Mouse (Mus musculus) liver, embryonic 11.5 days (tissue): ENCODE results near the gene Magi1. TPM values are rescaled to one million over a fixed set of nuclear protein-coding genes. Genes with fewer than 3 reads are reported as not detected.

ENCODE experiments used
- ATAC-seq: fragments of 200-750 bp; cut with Nextera tagmentation; replicated peaks from 2 replicates; pipeline ENCODE4 v1.8.0; 2017; ENCODE audit warnings: moderate number of reproducible peaks, mild to moderate bottlenecking, moderate TSS enrichment, moderate library complexity; ENCODE audit not compliant: low FRiP score
- DNase-seq: peaks from one replicate; pipeline ENCODE4 v3.0.0-alpha.2; 2017; ENCODE audit warnings: low spot score
- H3K27ac ChIP-seq: fragments of 300-500 bp; sonication (generic); 2 replicates; pipeline ENCODE4 v1.5.1; 2014; ENCODE audit warnings: mild to moderate bottlenecking, low read depth, low read length, control low read depth
- H3K27me3 ChIP-seq: fragments of 300-500 bp; sonication (generic); replicated peaks from 2 replicates; pipeline ENCODE4 v1.6.1; 2014; ENCODE audit warnings: low read length, mixed read lengths; ENCODE audit not compliant: control insufficient read depth, insufficient read depth
- H3K36me3 ChIP-seq: fragments of 300-500 bp; sonication (generic); 2 replicates; pipeline ENCODE4 v1.6.1; 2014; ENCODE audit warnings: mild to moderate bottlenecking, low read length, moderate library complexity, mixed read lengths; ENCODE audit not compliant: control insufficient read depth, insufficient read depth
- H3K4me1 ChIP-seq: fragments of 300-500 bp; sonication (generic); replicated peaks from 2 replicates; pipeline ENCODE4 v1.6.1; 2014; ENCODE audit warnings: low read length, mixed read lengths; ENCODE audit not compliant: control insufficient read depth, insufficient read depth
- H3K4me2 ChIP-seq: fragments of 300-500 bp; sonication (generic); 2 replicates; pipeline ENCODE4 v1.6.1; 2014; ENCODE audit warnings: mild to moderate bottlenecking, control low read depth, moderate library complexity
- H3K4me3 ChIP-seq: fragments of 300-500 bp; sonication (generic); 2 replicates; pipeline ENCODE4 v1.5.1; 2014; ENCODE audit warnings: low read depth, low read length, control low read depth
- H3K9ac ChIP-seq: fragments of 300-500 bp; sonication (generic); 2 replicates; pipeline ENCODE4 v1.6.1; 2014; ENCODE audit warnings: low read depth, low read length, control low read depth
- H3K9me3 ChIP-seq: fragments of 300-500 bp; sonication (generic); 2 replicates; pipeline ENCODE4 v1.6.1; 2016; ENCODE audit warnings: low read length, inconsistent platforms, mixed read lengths; ENCODE audit not compliant: control insufficient read depth
- WGBS: fragments of 180-500 bp; shearing (Covaris S2); extraction: QIAGEN DNeasy Blood & Tissue Kit; methylation state at CpG from one replicate; pipeline ENCODE4 v1.1.7; 2014; 5-methylcytosine and 5-hydroxymethylcytosine counted together
- polyA plus RNA-seq: library from polyadenylated mRNA; unstranded; fragments of >200 nt; fragmentation: Nextera tagmentation; extraction: Ambion mirVana; gene quantifications from 2 replicates; pipeline ENCODE4 v1.2.1, GENCODE M21; 2014

Gene Magi1
- polyA plus RNA-seq, 1 experiment from 2014 or later, result 4.6 TPM

DNA sequence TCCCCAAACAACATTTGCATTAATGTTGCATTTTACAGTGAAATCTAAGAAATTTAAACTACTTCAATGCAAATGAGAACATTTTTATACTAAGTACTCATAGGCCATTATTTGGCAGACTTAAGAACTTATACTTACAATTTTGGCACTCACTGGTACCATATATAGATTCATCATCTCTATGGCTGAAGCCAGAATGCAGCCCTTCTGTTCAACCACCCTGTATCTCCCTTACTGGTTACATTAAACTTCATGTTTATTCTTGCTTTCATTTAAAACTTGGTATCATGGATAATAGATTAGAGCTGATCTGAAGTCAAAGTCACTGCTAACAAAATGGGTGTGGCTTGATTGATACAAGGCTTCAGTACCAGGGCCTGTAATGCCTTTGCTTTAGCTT is 171.9 kb downstream of the Magi1 start:
- H3K36me3 ChIP-seq, result no peaks in the 10 kb centered on the region
- H3K4me2 ChIP-seq, result no peak overlapping the region
- H3K4me1 ChIP-seq, result no peaks in the 10 kb centered on the region
- ATAC-seq (no peak), DNase-seq (no peak)
- H3K9me3 ChIP-seq, result no peaks in the 10 kb centered on the region
- no peak overlapping the region for H3K27ac ChIP-seq
- no peak overlapping the region for H3K4me3 ChIP-seq
- no peaks in the 10 kb centered on the region for H3K27me3 ChIP-seq
- H3K9ac ChIP-seq, result no peak overlapping the region

DNA sequence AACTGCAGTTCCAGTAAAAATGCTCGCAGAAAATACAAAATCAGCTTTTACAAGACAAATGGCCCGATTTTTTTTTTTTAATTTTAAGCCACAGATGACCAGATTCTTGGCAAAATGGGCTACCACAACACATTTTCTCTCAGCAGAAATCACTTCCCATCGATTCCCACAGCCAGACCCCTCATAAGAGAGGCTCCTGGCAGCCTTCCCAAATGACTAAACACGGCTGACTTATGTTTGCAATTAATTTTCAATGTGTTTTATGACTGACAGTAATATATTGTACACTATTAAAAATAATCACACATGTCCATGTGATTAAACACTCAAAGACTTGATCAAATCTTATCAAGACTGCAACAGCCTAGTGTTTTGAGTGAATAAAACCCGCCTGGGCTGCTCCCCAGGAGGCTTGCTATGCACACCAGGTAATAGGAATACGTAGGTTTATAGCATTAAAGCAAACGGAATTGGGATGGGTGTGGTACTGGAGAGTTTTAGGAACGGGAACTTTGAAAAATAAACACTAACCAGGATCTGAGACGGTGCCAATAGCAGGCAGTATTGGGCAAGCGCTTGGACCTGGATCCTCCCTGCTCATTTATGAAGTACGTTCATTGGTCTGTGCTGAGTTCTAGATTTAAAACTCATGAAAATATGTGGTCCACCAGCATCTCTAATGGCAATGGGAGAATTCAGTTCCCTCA is 176.2 kb downstream of the Magi1 start:
- Histone ChIP-seq H3K4me2 (no peak overlapping the region), H3K27me3 (no peaks in the 10 kb centered on the region), H3K36me3 (no peaks in the 10 kb centered on the region), H3K4me3 (no peak overlapping the region), H3K9ac (no peak overlapping the region), H3K9me3 (no peaks in the 10 kb centered on the region), H3K27ac (no peak overlapping the region), H3K4me1 (peaks cover 7% of the 10 kb centered on the region)
- no peak for DNase-seq
- 71% methylated on average over 11 of the region's 11 CpGs for WGBS
- ATAC-seq, result no peak

DNA sequence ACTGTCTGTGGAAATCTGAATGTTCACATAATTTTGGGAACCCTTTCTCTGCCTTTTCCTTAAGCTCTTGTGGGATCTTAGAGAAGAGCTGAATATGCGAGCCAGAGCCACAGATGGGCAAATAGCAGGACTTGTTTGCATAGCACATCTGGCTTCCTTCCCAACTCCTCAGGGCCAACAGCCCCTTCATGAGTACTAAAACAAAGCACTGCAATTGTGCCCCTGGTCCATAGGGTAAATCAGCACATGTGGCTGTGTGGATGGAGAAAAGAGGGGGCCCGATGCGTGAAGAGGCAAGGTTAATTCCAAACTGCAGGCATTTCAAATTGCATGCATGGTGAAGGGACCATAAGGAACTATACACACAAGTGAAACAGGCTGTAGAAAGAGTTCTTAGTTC is 180.1 kb downstream of the Magi1 start:
- no peak overlapping the region for H3K4me3 ChIP-seq
- no peaks in the 10 kb centered on the region for H3K27me3 ChIP-seq
- H3K36me3 ChIP-seq, result no peaks in the 10 kb centered on the region
- H3K27ac ChIP-seq, result no peak overlapping the region
- 80% methylated on average over 3 of the region's 3 CpGs for WGBS
- DNase-seq, result no peak
- no peak overlapping the region for H3K9ac ChIP-seq
- H3K9me3 ChIP-seq, result no peaks in the 10 kb centered on the region
- H3K4me1 ChIP-seq, result peaks cover 7% of the 10 kb centered on the region
- ATAC-seq, result no peak
- no peak overlapping the region for H3K4me2 ChIP-seq

DNA sequence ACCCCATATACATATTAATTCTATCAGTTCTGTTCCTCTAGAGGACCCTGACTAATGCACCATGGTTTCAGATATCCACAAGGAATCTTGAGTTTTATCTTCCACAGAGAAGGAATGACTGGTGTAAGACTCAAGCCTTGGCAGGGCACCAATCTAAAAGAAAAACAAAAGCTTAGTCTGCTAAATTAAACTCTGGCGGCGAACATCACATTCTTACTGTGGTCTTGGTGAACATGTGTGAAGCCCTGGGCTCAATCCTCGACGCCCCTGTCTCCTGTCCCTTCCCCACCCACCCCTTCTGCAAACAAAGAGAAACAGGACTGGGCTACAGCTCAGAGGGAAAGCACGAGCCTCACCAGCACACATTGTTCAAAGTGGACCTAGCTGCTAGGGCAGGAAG is 182.5 kb downstream of the Magi1 start:
- Histone ChIP-seq H3K9me3 (no peaks in the 10 kb centered on the region), H3K27me3 (no peaks in the 10 kb centered on the region), H3K9ac (no peak overlapping the region), H3K36me3 (no peaks in the 10 kb centered on the region), H3K4me3 (no peak overlapping the region), H3K4me1 (peaks cover 15% of the 10 kb centered on the region), H3K27ac (no peak overlapping the region), H3K4me2 (no peak overlapping the region)
- no peak for ATAC-seq
- DNase-seq, result no peak
- 52% methylated on average over 5 of the region's 5 CpGs for WGBS

DNA sequence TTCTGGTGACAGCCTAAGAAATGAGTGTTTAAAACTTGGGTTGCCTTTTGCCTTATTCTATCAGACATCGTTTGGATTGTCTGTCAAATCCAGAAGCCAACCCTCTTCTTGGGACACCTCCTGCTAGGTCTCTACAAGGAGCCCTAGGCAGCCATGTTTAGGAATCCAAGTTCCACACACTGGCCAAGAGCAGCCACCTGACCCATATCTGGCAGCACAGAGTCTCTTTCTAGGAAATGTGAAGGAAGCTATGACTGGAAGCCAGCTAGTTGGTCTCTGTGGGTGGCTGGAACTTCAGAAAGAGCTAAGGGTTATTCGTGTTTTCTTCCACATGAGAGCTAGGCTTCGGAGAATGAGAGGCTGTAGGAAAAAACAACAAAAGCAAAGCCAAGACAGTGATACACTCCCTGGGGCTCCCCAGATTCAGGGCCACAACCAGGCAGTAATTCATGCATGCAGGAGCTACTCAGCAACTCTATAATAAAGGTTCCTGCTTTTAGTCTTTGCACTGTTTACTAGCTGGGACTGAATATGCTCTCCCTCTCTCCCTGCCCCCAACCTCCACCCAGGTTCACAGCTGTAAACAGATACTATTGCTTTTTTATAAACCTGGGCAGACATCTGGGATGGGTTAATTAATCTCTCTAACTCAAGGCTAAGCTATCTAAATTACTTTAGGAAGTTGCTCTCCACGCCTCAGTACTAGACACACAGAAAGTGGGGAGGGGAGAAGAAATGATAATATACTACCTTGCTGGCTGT is 188.6 kb downstream of the Magi1 start:
- no peak for ATAC-seq
- H3K27me3 ChIP-seq, result no peaks in the 10 kb centered on the region
- H3K9ac ChIP-seq, result no peak overlapping the region
- no peak overlapping the region for H3K27ac ChIP-seq
- no peak overlapping the region for H3K4me3 ChIP-seq
- 61% methylated on average over 4 of the region's 4 CpGs for WGBS
- H3K36me3 ChIP-seq, result no peaks in the 10 kb centered on the region
- H3K4me1 ChIP-seq, result peaks cover 37% of the 10 kb centered on the region
- H3K4me2 ChIP-seq, result no peak overlapping the region
- H3K9me3 ChIP-seq, result no peaks in the 10 kb centered on the region
- DNase-seq, result no peak

DNA sequence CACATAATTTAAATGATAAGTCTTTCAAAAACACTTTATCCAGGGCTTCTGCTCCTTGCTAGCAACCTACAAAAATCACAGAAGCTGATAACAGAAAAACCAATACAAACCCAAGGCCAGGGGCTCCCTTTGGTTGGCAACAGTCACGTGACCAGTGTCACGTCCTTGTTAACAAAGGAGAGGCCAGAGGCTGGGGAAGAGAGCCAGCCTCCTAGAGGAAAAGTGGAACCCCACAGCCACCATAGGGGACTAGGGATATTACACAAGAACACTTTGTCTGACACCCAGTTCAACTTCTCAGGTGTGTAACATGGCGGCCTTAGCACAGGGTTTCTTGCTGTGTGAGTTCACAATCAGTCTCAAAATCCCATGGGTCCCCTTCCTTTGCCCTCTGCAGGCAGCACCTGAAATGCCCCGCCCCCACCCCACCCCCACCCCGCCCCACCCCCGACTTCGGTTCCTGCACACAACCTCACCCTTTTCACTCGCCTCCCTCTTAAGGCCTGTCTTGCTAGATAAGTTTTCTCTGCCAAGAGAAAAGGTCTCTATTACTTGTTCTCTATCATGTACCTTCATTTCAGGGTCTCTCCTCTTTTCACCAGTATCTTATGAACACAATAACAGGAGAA is 190.6 kb downstream of the Magi1 start:
- H3K9ac ChIP-seq, result no peak overlapping the region
- no peak overlapping the region for H3K4me3 ChIP-seq
- WGBS, result 34% methylated on average over 8 of the region's 8 CpGs
- H3K27me3 ChIP-seq, result no peaks in the 10 kb centered on the region
- peaks cover 37% of the 10 kb centered on the region for H3K4me1 ChIP-seq
- no peaks in the 10 kb centered on the region for H3K36me3 ChIP-seq
- H3K9me3 ChIP-seq, result no peaks in the 10 kb centered on the region
- DNase-seq (no peak), ATAC-seq (peak; percentile 87)
- H3K4me2 ChIP-seq, result peak overlapping the region; percentile 31; the same call in 1 of the 2 replicates
- peak overlapping the region; percentile 79 for H3K27ac ChIP-seq

GRCm38 (mm10) chr6:94092500-94092899 is 191.2 kb downstream of the Magi1 start:
- Histone ChIP-seq H3K4me2 (no peak overlapping the region), H3K27ac (no peak overlapping the region; the same call in 1 of the 2 replicates), H3K27me3 (no peaks in the 10 kb centered on the region), H3K9ac (no peak overlapping the region), H3K36me3 (no peaks in the 10 kb centered on the region), H3K4me1 (peaks cover 37% of the 10 kb centered on the region), H3K9me3 (no peaks in the 10 kb centered on the region), H3K4me3 (no peak overlapping the region)
- ATAC-seq, result no peak
- WGBS, result 80% methylated on average over 4 of the region's 4 CpGs
- no peak for DNase-seq

DNA sequence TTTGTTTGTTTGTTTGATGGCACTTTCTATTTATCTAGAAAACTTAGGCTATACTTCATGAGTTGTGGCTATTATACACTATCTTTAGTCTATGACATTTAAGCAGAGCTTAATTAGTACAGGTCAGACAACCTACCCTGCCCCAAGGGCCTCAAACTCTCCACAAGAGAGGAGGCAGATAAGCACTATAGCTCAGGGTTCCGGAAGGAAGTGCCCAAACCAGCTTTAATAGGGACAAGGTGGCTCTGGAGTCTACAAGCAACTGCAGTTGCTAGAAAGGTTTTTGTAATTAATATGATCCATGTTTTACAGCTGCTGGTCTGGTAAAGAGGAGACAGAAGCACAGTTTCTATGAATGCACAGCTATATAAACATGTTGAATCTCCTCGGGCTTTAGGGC is 196.9 kb downstream of the Magi1 start:
- no peak for ATAC-seq
- Histone ChIP-seq H3K36me3 (no peaks in the 10 kb centered on the region), H3K4me3 (no peak overlapping the region), H3K9me3 (no peaks in the 10 kb centered on the region), H3K4me1 (peaks cover 10% of the 10 kb centered on the region; the same call in 1 of the 2 replicates), H3K27me3 (no peaks in the 10 kb centered on the region), H3K9ac (no peak overlapping the region), H3K4me2 (no peak overlapping the region), H3K27ac (no peak overlapping the region)
- WGBS, result 49% methylated on average over 2 of the region's 2 CpGs
- DNase-seq, result no peak
